Mouse (Mus musculus) yolk sac, embryonic 10.5 days (tissue): ENCODE measurements at regions not wholly inside any gene's neighbourhood (a gene's known extent, or its start where the extent isn't known, plus 50 kb on each side); places are given as distances from the start of the nearest gene placed in this dataset.
"Not testable (repeated sequence)": the region's sequence is repeated elsewhere in the genome, so short reads cannot be mapped to it uniquely, and the experiment has no call there.

Source experiments
- DNase-seq: peaks from one replicate; pipeline ENCODE4 v3.0.0-alpha.2; 2017; ENCODE audit warnings: low spot score

DNA sequence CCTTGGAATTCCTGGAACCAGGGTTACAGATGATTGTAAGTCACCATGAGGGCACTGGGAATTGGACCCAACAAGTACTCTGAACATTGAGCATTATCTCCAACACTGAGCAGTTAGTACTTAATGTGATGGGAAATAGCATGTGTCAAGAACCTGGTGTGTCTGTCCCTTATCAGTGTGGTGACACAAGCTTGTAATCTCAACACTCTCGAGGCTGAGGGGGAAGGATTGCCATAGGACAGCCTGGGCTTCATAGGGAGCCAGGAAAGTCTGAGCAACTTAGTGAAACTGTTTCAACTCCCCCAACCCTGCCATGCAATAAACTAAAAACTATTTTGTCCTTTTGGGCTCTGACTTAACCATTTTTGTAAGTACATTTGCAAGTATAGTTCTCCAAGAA, 100.0 kb downstream of the Wdr20rt start:
- no peak for DNase-seq

DNA sequence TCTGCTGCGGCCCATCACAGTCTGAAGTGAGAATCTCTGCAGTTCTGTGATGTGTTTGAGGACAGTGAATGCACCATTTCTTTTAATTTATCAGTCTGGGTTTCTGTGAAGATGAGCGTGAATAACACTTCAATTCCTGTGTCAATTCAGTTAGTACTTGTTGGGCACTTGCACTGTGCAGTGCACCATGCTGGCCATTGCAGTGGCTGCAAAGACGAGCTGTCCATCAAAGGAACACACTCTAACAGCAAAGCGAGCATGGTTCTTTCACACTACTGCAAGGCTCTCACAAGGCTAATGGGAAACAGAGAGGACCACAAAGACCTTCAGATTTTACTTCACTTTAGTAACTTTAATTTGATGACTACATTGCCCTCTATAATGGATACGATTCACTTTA, 103.2 kb downstream of the Wdr20rt start:
- no peak for DNase-seq

GRCm38 (mm10) chr12:65329678-65330077, 104.4 kb downstream of the Wdr20rt start:
- no peak for DNase-seq

DNA sequence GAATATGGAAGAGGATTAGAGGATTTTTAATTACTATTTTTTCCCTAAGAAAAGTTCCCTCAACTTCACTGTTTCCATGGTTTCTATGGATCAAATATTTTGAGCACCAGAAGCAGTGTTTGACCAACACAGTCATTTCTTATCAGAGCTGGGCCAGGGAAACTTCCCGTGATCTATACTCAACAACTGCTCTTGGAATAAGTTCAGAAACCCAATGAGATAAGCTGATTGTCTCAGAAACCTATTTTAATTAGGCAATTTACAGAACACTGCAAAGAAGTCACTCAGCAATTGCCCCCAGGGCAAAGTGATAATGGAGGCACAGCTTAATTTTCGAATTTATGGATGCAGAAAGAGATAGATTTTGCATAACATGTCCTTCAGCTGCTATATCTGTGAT, 114.7 kb downstream of the Wdr20rt start:
- no peak for DNase-seq

- no peak for DNase-seq
Observed at GRCm38 (mm10) chr12:65347251-65347650, 121.9 kb downstream of the Wdr20rt start.

GRCm38 (mm10) chr12:65349535-65349934, 124.2 kb downstream of the Wdr20rt start:
- DNase-seq, result no peak

GRCm38 (mm10) chr12:65364179-65364578, 138.9 kb downstream of the Wdr20rt start:
- no peak for DNase-seq

GRCm38 (mm10) chr12:65367334-65367733, 142.0 kb downstream of the Wdr20rt start:
- DNase-seq, result no peak

GRCm38 (mm10) chr12:65367866-65368419, 142.6 kb downstream of the Wdr20rt start:
- DNase-seq, result no peak

GRCm38 (mm10) chr12:65371650-65372049, 146.3 kb downstream of the Wdr20rt start:
- DNase-seq, result no peak

- no peak for DNase-seq
Observed at GRCm38 (mm10) chr12:65379321-65379720, 154.0 kb downstream of the Wdr20rt start.

- DNase-seq, result no peak
Observed at GRCm38 (mm10) chr12:65382118-65382791, 156.9 kb downstream of the Wdr20rt start.

- not testable (repeated sequence) for DNase-seq
Observed at GRCm38 (mm10) chr12:65382796-65383195, 157.5 kb downstream of the Wdr20rt start.

DNA sequence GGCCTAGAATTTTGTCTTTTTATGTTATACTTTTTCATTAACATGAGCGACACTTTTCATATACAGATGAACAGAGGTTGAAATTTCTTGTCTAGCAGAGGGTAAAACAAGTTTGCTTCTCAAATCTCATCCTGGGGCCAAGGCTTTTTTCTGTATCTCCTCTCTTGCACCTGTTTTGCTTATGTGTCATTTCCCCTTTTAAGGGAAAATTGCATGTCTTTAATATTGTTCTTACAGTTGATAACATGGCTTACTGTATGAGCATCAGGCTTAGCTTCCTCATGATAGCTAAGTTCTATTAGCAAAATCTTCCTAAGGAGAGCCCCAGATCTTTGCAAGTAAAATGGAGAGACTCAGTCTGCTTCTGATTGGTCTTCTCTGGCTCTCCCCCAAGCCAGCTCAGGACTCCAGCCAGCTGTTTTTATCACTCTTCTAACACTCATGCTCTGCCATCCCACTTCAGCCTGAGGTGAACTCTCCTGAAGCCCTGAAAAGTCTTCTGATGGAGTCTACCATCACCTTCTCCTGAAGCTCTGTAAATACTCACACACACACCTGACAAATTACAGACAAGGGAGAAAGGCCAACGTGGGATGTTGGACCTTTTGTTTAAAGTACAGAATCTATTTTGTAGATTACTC, 160.8 kb downstream of the Wdr20rt start:
- no peak for DNase-seq

- DNase-seq, result no peak
Observed at GRCm38 (mm10) chr12:65387042-65387441, 161.7 kb downstream of the Wdr20rt start.

GRCm38 (mm10) chr12:65389512-65389911, 164.2 kb downstream of the Wdr20rt start:
- no peak for DNase-seq

GRCm38 (mm10) chr12:65390330-65390729, 165.0 kb downstream of the Wdr20rt start:
- DNase-seq, result no peak

- DNase-seq, result peak; percentile 17
Observed at GRCm38 (mm10) chr12:65401728-65402419, 176.6 kb downstream of the Wdr20rt start.

DNA sequence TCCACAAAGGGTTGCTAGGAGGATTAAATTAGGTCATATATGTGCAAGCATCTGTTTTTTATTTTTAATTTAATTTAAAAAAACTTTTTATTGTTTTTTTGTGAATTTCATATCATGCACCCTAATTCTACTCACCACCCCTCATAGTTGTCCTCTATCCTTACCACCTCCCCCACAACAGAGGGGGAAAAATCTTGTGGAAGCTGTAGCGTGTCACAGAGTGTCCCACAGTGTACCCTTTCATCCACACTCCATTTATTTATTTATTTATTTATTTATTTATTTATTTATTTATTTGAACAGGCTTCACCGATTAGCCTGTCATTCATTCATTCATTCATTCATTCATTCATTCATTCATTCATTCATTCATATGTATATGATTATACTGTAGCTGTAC, 177.8 kb downstream of the Wdr20rt start:
- DNase-seq, result no peak

- DNase-seq, result no peak
Observed at GRCm38 (mm10) chr12:65413034-65413700, 187.8 kb downstream of the Wdr20rt start.

GRCm38 (mm10) chr12:65414393-65414792, 189.1 kb downstream of the Wdr20rt start:
- no peak for DNase-seq

DNA sequence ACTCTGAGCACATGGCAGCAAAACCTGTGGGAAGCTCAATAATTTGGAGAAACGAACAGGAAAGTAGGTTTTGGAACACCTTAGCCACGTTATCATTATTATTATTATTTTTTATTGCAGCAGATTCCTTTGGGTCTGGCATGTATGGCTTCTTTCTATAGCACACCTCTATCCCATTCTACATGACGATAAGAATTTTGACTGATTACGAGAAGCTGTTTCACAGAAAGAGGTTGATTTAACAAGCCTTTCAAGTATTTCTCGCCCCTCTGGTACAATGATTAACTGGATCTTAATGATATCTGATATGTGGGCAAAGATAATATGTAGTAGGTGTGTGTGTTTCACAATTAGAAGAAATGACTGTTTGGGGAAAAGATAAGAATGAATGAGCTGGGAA, 191.6 kb downstream of the Wdr20rt start:
- no peak for DNase-seq
